Mouse (Mus musculus): ENCODE measurements around the gene Disp2. TPM values are rescaled to one million over a fixed set of nuclear protein-coding genes. Genes with fewer than 3 reads are reported as not detected.

Disp2 gene
- polyA plus RNA-seq, 1 experiment from 2014 or later = 35.8 TPM

DNA sequence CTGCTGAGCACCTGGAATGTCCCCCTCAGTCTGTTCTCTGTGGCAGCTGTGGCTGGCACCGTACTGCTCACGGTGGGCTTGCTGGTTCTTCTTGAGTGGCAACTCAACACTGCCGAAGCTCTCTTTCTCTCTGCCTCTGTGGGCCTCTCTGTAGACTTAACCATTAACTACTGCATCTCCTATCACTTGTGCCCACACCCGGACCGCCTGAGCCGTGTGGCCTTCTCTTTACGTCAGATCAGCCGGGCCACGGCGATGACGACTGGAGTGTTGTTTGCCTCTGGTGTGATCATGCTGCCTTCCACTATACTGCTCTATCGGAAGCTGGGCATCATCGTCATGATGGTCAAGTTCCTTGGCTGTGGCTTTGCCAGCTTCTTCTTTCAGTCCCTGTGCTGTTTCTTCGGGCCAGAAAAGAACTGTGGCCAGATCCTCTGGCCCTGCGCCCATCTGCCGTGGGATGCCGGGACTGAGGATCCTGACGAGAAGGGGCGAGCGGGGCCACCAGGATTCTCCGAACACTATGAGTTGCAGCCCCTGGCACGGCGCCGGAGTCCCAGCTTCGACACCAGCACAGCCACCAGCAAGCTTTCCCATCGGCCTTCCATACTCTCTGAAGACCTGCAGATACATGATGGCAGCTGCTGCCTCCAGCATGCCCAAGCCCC is 12.2 kb downstream of the Disp2 start:
- peaks cover 70% of the 10 kb centered on the region for H3K36me3 ChIP-seq
- 96% methylated on average over 26 of the region's 26 CpGs for WGBS

DNA sequence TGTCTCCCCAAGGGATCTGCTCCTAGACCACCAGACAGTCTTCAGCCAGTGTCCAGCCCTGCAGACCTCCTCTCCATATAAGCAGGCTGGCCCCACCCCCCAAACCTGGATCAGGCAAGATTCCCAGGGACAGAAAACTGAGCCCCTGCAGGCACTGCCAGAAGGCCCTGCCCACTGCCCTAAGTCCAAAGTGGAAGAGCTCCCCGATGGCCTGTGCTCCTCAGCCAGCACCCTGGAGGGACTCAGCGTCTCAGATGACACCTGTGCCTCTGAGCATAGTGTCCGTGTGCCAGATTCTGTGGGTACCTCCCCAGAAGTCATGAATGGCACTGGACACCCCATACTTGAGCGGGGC is 12.7 kb downstream of the Disp2 start:
- Histone ChIP-seq H3K36me3 (peaks cover 65% of the 10 kb centered on the region), H3K4me2 (replicated peaks) (no peak overlapping the region), H3K27ac (no peak overlapping the region), H3K4me3 (replicated peaks) (no peak overlapping the region), H3K9ac (replicated peaks) (no peak overlapping the region), H3K9me3 (no peaks in the 10 kb centered on the region), H3K4me1 (replicated peaks) (peaks cover 9% of the 10 kb centered on the region; the same call in 1 of the 2 replicates), H3K27me3 (peaks cover 13% of the 10 kb centered on the region; the same call in 1 of the 2 replicates)
- WGBS = 83% methylated on average over 4 of the region's 4 CpGs
- ATAC-seq = no peak

More for the DNA sequence above, 12.2 kb downstream of the Disp2 start:
- Histone ChIP-seq H3K27me3 (peaks cover 13% of the 10 kb centered on the region; the same call in 1 of the 2 replicates), H3K27ac (no peak overlapping the region), H3K4me2 (replicated peaks) (no peak overlapping the region), H3K4me1 (replicated peaks) (peaks cover 9% of the 10 kb centered on the region; the same call in 1 of the 2 replicates), H3K9me3 (no peaks in the 10 kb centered on the region), H3K4me3 (replicated peaks) (no peak overlapping the region), H3K9ac (replicated peaks) (no peak overlapping the region)
- ATAC-seq = no peak

DNA sequence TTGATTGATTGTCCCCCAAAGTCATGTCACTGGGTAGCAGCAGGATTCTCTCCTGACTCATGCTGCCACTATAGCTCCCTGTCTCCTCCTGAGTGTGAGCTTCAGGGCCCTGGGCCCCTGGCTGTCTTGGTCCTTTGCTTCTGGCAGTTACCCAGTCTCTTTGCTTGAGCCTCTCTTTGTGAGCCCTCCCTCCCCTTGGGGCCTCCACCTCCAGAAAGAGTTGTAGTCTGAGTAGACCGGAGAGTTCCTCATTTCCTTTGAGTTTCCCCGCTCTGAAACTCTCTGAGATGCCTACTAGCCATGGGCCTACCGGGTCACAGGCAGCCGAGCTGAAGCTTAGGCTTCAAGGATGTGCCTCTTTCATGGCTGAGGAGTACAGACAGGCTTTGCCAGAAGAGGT is 14.1 kb downstream of the Disp2 start:
- ATAC-seq = no peak
- Histone ChIP-seq H3K36me3 (peaks cover 53% of the 10 kb centered on the region), H3K27ac (no peak overlapping the region), H3K9me3 (peaks cover 3% of the 10 kb centered on the region; the same call in 1 of the 2 replicates), H3K27me3 (peaks cover 13% of the 10 kb centered on the region; the same call in 1 of the 2 replicates), H3K4me1 (replicated peaks) (peaks cover 9% of the 10 kb centered on the region; the same call in 1 of the 2 replicates), H3K4me3 (replicated peaks) (no peak overlapping the region), H3K4me2 (replicated peaks) (no peak overlapping the region), H3K9ac (replicated peaks) (no peak overlapping the region)
- 86% methylated on average over 4 of the region's 4 CpGs for WGBS

DNA sequence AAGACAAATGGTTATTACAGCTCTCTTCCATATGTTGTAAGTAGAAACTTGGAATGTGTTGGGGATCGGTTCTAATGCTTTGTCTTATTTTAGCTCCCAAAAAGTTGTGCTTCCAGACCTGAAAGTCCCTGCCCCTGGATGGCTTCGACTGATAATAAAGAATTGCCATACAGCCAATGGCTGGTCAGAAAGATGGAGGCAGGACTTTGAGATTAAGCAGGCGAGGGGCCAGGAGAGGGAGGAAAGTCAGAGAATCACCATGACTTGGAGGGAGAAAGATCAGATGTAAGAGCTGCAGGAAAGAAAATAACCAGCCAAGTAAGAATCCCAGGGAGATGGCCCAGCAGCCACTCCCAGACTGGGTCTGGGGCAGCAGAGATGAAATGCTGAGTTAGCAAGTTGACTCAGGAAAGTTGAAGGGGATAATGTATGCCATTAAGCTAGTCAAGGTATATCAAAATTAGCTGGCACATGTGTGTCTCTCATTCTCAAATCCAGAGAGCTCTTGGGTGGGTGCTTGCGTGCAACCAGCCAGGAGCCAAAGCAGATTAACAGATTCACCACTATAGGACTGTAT is 23.1 kb downstream of the Disp2 start:
- Histone ChIP-seq H3K4me1 (replicated peaks) (no peaks in the 10 kb centered on the region), H3K4me2 (replicated peaks) (no peak overlapping the region), H3K27ac (no peak overlapping the region), H3K9me3 (peaks cover 3% of the 10 kb centered on the region; the same call in 1 of the 2 replicates), H3K27me3 (no peaks in the 10 kb centered on the region), H3K9ac (replicated peaks) (no peak overlapping the region), H3K36me3 (no peaks in the 10 kb centered on the region), H3K4me3 (replicated peaks) (no peak overlapping the region)
- no peak for ATAC-seq
- WGBS = 70% methylated on average over 4 of the region's 4 CpGs

DNA sequence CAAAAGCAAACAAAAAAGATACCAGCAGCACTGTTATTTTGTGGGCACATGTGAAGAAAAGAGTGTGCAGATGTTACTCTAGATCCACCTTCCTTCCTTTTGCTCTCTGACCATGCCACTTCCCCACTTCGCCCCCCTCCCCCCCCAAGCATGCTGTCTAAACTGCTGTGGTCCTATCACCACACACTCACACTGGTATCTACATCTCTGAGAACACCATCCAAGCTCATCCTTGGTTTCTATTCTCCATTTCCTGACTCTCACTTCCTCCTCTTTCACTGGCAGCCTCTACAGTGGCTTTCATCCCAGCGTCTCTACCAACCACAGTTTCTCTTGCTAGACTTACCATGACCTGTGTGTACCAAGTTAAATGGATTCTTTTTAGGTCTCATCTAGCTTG is 25.0 kb downstream of the Disp2 start:
- 84% methylated on average over 2 of the region's 2 CpGs for WGBS
- no peak for ATAC-seq
- Histone ChIP-seq H3K4me3 (replicated peaks) (no peak overlapping the region), H3K4me2 (replicated peaks) (no peak overlapping the region), H3K27ac (no peak overlapping the region), H3K27me3 (no peaks in the 10 kb centered on the region), H3K36me3 (no peaks in the 10 kb centered on the region), H3K9ac (replicated peaks) (no peak overlapping the region), H3K4me1 (replicated peaks) (no peaks in the 10 kb centered on the region), H3K9me3 (no peaks in the 10 kb centered on the region)

DNA sequence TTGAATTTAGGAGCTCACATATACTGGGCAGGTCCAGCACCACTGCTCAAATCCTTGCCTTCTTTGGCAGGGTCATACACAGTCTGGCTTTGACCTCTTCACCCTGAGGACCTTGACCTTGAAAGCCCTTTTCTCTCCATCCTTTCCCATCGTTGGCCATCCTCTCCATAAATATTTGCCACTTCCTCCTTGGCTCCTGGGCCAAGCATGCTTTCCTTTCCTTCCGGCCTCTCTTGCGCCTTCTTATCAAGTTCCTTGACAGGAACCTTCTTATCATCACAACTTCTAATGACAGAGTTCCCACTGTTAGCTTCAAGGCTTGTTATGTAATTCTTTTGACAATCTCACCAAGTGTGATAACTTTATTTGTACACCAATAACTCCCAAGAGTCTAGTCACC is 25.6 kb downstream of the Disp2 start:
- WGBS = 75% methylated on average over 3 of the region's 3 CpGs
- no peaks in the 10 kb centered on the region for H3K27me3 ChIP-seq

DNA sequence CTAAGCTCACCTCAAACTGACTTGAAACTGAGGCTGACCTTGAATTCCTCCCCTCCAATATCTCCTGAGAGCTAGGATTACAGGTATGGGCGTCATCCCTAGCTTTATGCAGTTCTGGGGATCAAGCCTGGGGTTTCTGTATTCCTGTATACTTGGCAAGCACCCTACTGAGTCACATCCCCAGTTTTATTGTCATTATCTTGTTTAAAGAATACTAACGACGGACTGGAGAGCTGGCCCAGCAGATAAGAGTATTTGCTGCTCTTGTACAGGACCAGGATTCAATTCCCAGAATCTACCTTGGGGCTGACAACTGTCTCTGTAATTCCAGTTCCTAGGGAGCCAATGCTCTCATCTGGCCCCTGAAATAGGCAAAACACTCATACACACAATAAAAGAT is 26.2 kb downstream of the Disp2 start:
- Histone ChIP-seq H3K36me3 (no peaks in the 10 kb centered on the region), H3K9ac (replicated peaks) (no peak overlapping the region), H3K9me3 (no peaks in the 10 kb centered on the region), H3K27ac (no peak overlapping the region), H3K4me2 (replicated peaks) (no peak overlapping the region), H3K27me3 (no peaks in the 10 kb centered on the region), H3K4me1 (replicated peaks) (no peaks in the 10 kb centered on the region), H3K4me3 (replicated peaks) (no peak overlapping the region)
- ATAC-seq = no peak
- WGBS = 38% methylated on average over 3 of the region's 3 CpGs

More for the DNA sequence above, 25.6 kb downstream of the Disp2 start:
- Histone ChIP-seq H3K9me3 (no peaks in the 10 kb centered on the region), H3K36me3 (no peaks in the 10 kb centered on the region), H3K9ac (replicated peaks) (no peak overlapping the region), H3K4me1 (replicated peaks) (no peaks in the 10 kb centered on the region), H3K4me2 (replicated peaks) (no peak overlapping the region), H3K27ac (no peak overlapping the region), H3K4me3 (replicated peaks) (no peak overlapping the region)
- no peak for ATAC-seq

DNA sequence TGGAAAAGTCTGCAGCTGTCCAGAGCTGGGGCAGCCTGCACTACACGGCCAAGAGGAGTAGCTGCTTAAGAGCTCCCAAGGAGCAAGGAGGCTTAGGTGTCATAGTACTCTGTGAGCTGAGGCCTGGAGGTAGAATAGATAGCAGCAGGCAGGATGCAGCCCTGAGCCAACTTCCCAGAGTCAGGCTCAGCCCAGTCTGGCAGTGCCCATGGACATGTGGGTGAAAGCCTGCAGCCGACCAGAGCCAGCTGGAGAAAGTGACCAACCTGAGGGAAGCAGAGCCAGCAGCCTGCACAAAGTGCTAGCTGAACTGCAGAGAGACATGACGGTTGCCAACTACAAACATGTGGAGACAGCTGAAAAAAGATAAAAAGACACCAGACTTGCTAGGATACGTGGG is 27.3 kb downstream of the Disp2 start:
- Histone ChIP-seq H3K36me3 (no peaks in the 10 kb centered on the region), H3K4me3 (replicated peaks) (no peak overlapping the region), H3K4me1 (replicated peaks) (no peaks in the 10 kb centered on the region), H3K9ac (replicated peaks) (no peak overlapping the region), H3K27me3 (no peaks in the 10 kb centered on the region), H3K27ac (no peak overlapping the region), H3K4me2 (replicated peaks) (no peak overlapping the region), H3K9me3 (no peaks in the 10 kb centered on the region)
- WGBS = 78% methylated on average over 4 of the region's 4 CpGs
- ATAC-seq = no peak

DNA sequence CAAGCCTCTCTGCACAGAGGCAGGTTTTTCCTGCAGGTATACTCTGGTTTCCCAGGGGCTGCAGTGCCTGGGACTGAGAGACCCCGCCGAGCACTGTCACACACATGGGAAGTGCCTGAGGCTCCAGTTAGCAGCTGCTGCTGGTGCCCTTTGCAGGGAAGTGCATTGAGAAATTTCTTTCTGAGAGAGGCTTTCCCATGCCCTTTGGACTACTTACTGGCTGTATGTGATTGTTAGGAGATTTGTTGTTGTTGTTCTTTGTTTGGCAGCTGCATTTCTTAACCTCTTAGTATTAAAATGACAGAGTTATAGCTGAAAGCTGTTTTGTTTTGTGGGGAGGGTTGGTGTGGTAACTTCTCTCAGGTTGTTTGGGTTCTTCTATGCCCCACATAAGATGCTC is 31.3 kb downstream of the Disp2 start:
- H3K4me2 ChIP-seq (replicated peaks) = no peak overlapping the region
- H3K27me3 ChIP-seq = no peaks in the 10 kb centered on the region
- no peak overlapping the region for H3K4me3 ChIP-seq (replicated peaks)
- ATAC-seq = no peak
- H3K9ac ChIP-seq (replicated peaks) = no peak overlapping the region
- H3K27ac ChIP-seq = no peak overlapping the region
- no peaks in the 10 kb centered on the region for H3K9me3 ChIP-seq
- 48% methylated on average over 2 of the region's 2 CpGs for WGBS
- peaks cover 19% of the 10 kb centered on the region for H3K4me1 ChIP-seq (replicated peaks)
- H3K36me3 ChIP-seq = no peaks in the 10 kb centered on the region

DNA sequence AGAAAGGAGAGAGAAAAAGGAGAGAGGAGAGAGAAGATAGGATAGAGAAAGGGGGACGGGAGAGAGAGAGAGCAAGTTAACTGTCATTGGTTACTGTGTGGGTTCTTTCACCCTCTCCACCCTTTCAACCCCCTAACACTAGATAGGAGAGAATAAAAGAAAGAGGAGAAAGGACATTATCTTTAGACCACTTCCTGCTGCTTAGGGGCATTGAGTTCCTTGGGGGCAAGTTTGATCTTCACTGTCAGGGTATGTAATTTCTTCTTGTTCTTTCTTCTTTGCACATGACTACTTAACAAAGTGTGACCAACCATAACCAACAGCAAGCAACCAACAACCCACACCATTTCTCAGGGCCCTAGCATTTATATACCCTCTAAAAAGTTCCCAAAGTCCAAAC is 33.2 kb downstream of the Disp2 start:
- H3K4me1 ChIP-seq (replicated peaks) = peaks cover 19% of the 10 kb centered on the region
- 0 out of 2 replicates have a peak, but pooled peaks cover 1% of the 10 kb centered on the region for H3K36me3 ChIP-seq
- no peak overlapping the region for H3K9ac ChIP-seq (replicated peaks)
- H3K9me3 ChIP-seq = no peaks in the 10 kb centered on the region
- H3K4me3 ChIP-seq (replicated peaks) = no peak overlapping the region
- ATAC-seq = no peak
- WGBS = 76% methylated on average over 1 of the region's 1 CpGs
- no peaks in the 10 kb centered on the region for H3K27me3 ChIP-seq
- no peak overlapping the region for H3K4me2 ChIP-seq (replicated peaks)
- H3K27ac ChIP-seq = no peak overlapping the region

DNA sequence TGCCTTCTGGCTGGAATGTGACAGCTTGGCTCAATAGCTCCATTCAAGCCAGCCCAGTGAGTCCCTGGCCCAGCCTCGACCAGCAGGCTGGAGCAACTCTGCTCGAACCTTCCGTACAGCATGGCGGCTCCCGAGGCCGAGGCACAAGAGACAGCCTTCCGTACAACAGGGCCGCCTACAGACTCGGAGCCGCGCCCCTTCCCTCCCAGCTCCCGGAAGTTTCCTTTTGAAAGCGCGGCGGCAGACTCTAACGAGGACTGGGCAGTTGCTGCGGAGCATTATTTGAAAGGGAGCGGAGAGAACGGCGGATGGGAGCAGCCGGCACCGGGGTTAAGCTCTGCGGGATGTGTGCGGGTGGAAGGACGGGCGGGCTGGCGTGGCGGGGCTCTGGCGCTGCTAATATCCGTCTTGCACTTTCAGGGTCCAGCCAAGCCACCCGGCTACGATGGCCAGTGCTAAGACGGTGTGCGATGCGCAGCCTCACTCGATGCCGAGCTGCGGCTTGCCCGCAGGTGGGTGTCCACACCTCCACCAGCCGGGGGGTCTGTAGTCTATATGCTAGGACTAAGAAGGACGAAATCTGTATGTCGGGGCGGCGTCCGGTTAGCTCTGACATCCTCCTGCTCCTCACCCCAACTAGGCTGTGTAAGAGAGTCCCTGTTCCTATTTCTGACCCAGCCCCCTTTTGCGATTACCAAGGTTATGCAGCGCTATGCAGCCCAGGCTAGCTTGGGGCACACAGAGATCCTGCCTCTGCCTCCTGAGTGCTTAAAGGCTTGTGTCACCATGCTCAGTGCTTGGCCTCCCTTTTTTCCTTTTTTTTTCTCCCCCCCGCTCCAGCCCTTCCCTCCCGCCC is 34.7 kb downstream of the Disp2 start, which contains the start of gene Knstrn:
TSS of gene Knstrn (plus strand) at position 23 of the 856 bp plus-strand sequence.
- Histone ChIP-seq H3K4me1 (replicated peaks) (peaks cover 19% of the 10 kb centered on the region), H3K4me2 (replicated peaks) (peak within 1 kb of the TSS; percentile 85), H3K27me3 (no peaks in the 10 kb centered on the region), H3K9me3 (no peaks in the 10 kb centered on the region), H3K4me3 (replicated peaks) (peak within 1 kb of the TSS; percentile 55), H3K27ac (no peak within 1 kb of the TSS; the same call in 1 of the 2 replicates), H3K36me3 (peaks cover 15% of the 10 kb centered on the region), H3K9ac (replicated peaks) (peak within 1 kb of the TSS; percentile 63)
- under 1% methylated on average over 49 of the region's 49 CpGs for WGBS
- peak; percentile 99 for ATAC-seq

DNA sequence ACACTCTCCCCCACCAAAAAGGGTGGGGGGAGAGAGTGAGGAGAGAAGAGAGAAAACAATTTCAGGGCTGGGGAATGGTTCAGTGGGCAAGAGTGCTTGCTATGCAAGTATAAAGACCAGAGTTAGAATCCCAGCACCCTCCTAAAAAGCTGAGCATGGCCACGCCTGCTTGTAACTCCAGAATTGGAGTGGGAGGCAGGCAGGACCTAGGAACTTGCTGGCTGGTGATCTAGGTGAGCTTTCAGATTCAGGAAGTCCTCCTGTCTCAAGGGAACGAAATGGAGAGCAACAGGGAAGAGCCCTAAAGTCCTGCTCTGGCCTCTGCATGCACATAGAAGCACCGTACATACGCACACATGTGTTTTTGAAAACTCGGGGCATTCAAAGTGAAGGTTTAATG is 43.3 kb downstream of the Disp2 start:
- Histone ChIP-seq H3K4me3 (replicated peaks) (no peak overlapping the region), H3K9me3 (no peaks in the 10 kb centered on the region), H3K9ac (replicated peaks) (no peak overlapping the region), H3K27me3 (no peaks in the 10 kb centered on the region), H3K36me3 (peaks cover 55% of the 10 kb centered on the region), H3K27ac (no peak overlapping the region), H3K4me2 (replicated peaks) (no peak overlapping the region), H3K4me1 (replicated peaks) (no peaks in the 10 kb centered on the region)
- 96% methylated on average over 5 of the region's 5 CpGs for WGBS
- no peak for ATAC-seq
